Mouse (Mus musculus) granulocyte monocyte progenitor cell, adult 5-6 weeks (primary cell): ENCODE data around the gene Prss57. TPM values are rescaled to one million over a fixed set of nuclear protein-coding genes. Genes with fewer than 3 reads are reported as not detected.

Experiments used
- ATAC-seq: replicated peaks from 2 replicates; pipeline ENCODE4 v1.8.0; 2016; ENCODE audit warnings: mild to moderate bottlenecking, moderate TSS enrichment, inconsistent platforms; ENCODE audit not compliant: poor library complexity, severe bottlenecking
- total RNA-seq, 2 experiments: library from RNA; stranded (forward) in 1 of 2; stranded (reverse) in 1 of 2; fragments of 200-712, 200-1000 nt in 1 of 2; fragments of >200 nt in 1 of 2; fragmentation: Nextera tagmentation in 1 of 2; gene quantifications; 2 replicates each; pipeline ENCODE4 v1.2.3; 2014 to 2017

The Prss57 gene
- total RNA-seq (2014; fragmentation: Nextera tagmentation) (172 and 215 TPM in 2 replicates), total RNA-seq (2017) (77.4 and 86.7 TPM in 2 replicates)

GRCm38 (mm10) chr10:79790861-79791260 lies at the start of gene Prss57:
TSS of gene Prss57 (minus strand) at chr10:79790961.
- ATAC-seq, result no peak; the same call in 1 of the 2 replicates

GRCm38 (mm10) chr10:79840091-79840490 lies 49.3 kb upstream of the Prss57 start:
- no peak for ATAC-seq

DNA sequence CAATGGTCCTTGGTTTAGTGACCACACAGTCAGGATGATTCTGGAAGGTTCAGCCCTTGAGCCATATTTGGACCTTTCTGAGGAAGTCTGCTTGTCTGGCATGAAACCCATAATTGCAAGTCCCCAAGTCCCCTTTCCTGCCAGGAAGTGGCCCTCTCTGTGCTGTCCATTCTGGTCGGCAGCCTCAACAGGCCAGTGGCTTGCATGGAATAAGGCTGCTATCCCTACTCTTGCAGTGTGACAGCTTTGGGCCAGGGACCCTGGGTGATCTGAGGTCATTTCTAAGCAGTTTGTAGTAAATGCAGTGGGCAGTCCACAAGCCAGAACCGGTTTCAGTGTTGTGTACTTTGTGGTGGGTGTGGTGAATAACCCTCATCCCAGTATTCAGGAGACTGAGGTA lies 47.4 kb upstream of the Prss57 start:
- no peak for ATAC-seq

- no peak for ATAC-seq
Measured at GRCm38 (mm10) chr10:79836918-79837317, 46.2 kb upstream of the Prss57 start.

- peak; percentile 65 for ATAC-seq
Measured at GRCm38 (mm10) chr10:79834769-79835398, 44.1 kb upstream of the Prss57 start.

GRCm38 (mm10) chr10:79832786-79833181 lies 42.0 kb upstream of the Prss57 start:
- ATAC-seq, result peak; percentile 36

DNA sequence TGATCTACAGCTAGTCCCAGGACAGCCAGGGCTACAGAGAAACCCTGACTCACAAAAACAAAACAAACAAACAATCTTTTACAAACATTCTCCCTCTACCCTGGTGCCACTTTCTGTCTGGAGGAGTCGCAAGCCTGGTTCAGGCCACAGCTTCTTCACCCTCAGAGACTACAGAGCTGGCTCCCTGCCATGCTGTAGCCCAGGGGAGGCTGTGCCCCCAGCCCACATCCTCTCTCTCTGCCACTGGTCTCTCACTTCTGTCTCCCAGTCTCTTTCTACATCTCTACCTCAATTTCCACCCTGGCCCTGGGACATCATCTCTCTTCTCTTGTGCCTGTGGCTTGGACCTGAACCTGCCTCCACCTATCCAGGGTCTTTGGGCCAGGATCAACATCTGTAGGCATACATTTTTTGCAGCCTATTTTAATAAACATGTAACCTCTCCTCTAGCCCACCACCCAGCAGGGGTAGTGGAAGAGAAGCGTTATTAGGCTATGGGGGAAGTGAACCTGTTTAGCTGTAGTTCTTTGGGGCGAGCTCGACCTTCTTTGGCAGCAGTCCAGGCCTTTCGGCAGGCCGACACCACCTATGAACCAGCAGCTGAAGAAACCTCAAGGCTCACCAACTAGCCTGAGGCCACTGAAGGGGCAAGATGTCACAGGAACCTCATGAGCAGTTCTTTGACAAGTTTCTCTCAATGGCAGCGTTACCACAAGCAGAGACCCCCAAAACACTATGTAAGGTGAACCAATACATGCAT lies 41.4 kb upstream of the Prss57 start:
- ATAC-seq, result peak; percentile 57

- ATAC-seq, result 0 out of 2 replicates have a peak, but pooled peaks have one; percentile 11
Measured at GRCm38 (mm10) chr10:79831583-79831982, 40.8 kb upstream of the Prss57 start.

- ATAC-seq, result 0 out of 2 replicates have a peak, but pooled peaks have one; percentile 20
Measured at GRCm38 (mm10) chr10:79824413-79824812, 33.7 kb upstream of the Prss57 start.

- ATAC-seq, result no peak
Measured at GRCm38 (mm10) chr10:79823011-79823410, 32.2 kb upstream of the Prss57 start.

DNA sequence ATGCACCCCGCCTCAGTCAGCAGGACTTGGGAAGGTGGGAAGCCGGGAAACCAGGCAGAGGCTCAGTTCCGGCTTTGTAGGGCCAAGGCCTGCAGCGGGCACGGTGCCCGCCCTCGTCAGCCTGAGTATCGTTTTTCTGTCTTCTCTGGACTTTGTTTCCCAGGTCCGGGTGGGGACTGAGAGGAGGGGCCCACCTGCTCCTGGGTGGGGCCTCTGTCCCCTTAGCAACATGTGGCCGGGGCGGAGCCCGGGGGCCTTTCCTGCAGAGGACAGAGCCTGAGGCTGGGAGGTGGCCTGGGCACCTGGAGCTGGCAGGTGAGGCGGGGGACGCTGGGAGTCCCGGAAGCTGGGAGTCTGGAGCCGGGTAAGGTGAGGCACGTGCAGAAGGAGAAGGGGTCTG lies 31.6 kb upstream of the Prss57 start:
- no peak for ATAC-seq

DNA sequence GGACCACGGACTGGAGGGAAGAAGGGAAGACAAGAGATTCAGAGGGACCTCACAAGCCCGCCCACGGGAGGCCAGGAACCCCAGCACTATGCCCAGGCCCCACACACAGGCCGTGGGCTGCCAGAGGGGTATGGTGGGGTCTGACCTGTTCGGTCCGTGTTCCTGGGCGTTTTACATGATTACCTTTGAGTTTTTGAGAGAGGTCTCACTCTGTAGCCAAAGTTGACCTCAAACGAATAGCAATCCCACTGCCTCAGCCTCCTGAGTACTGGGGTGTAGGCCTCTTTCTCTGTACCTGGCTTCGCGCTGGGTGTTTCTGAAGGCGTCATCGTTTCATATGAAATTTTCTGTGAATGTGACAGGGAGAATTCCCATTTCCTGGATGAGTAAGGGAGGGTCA lies 31.0 kb upstream of the Prss57 start:
- no peak for ATAC-seq

- no peak for ATAC-seq
Measured at GRCm38 (mm10) chr10:79820782-79821181, 30.0 kb upstream of the Prss57 start, which contains the start of gene Misp. TSS of gene Misp (plus strand) at chr10:79820989.

GRCm38 (mm10) chr10:79820277-79820676 lies 29.5 kb upstream of the Prss57 start:
- no peak for ATAC-seq

DNA sequence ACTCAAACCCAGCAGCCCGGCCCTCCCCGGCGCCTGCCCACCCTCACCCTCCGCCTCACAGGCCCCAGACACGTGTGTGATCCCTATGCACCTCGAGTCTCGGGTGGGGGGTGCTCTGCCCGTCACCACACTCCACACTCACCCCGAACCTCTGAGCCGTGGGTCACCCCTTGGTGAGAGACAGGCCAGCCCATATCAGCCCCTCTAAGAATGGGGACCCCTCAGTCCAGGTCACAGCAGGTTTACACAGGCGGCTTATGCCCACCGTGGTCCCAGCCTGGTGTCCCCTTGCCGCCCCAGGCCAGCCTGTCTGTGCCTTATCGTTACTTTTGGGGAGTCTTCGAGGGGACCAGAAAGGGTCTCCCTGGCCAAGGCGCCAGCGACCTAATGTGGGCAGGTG lies 28.8 kb upstream of the Prss57 start:
- no peak for ATAC-seq

- ATAC-seq, result no peak
Measured at GRCm38 (mm10) chr10:79818225-79818624, 27.5 kb upstream of the Prss57 start.

- ATAC-seq, result no peak
Measured at GRCm38 (mm10) chr10:79817111-79817510, 26.4 kb upstream of the Prss57 start.

DNA sequence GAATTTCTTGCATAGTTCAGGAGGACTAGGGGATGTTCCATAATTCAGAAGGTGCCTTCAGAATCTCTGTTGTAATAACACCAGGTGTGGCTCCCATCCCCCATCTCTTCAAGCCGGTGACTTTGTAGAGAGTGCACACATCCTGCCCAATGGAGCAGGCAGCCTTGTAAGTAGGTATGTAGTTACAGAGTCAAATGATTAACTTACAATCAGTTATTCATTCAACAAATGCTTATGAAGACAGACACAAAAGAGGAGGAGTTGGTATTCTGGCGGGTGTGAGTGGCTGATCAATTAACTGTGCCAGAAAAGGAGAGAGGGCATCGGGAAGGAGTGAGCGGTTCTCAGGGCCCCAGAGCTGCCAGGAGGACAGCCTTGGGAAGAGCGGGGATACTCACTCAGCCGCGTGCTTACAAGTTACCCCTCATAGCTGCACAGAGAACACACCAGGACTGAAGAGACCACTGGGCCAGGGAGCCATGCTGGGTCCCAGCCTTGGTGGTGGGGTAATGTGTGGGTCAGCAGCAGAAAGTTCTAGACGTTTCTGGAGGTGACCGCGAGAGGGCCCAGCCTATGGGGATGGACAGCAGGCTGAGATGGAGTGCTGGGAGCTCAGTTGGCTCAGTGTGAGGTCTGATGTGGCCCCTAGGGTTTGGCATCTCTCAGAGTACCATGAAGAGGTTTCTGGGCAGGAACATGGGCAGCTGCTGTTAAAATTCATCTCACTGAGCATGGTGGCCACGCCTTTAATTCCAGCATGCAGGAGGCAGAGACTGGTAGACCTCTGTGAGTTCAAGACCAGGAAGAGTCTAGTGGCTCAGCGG lies 25.1 kb upstream of the Prss57 start:
- no peak for ATAC-seq

GRCm38 (mm10) chr10:79814271-79814842 lies 23.6 kb upstream of the Prss57 start:
- no peak for ATAC-seq
